Mouse (Mus musculus) cerebellum, postnatal 10 days (tissue): ENCODE measurements at regions not wholly inside any gene's neighbourhood (a gene's known extent, or its start where the extent isn't known, plus 50 kb on each side); places are given as distances from the start of the nearest gene placed in this dataset.

Source experiments
- DNase-seq, 2 experiments: peaks; one replicate each; pipeline ENCODE4 v3.0.0; 2021; ENCODE audit warnings: mixed read lengths in 2 of 2

- DNase-seq = no peak
Measured at GRCm38 (mm10) chr8:8562268-8562667, 98.8 kb downstream of the Efnb2 start.

GRCm38 (mm10) chr8:8558050-8558449 is 103.0 kb downstream of the Efnb2 start:
- no peak for DNase-seq

GRCm38 (mm10) chr8:8556152-8556551 is 104.9 kb downstream of the Efnb2 start:
- no peak for DNase-seq

- DNase-seq = no peak
Measured at GRCm38 (mm10) chr8:8554691-8555090, 106.4 kb downstream of the Efnb2 start.

GRCm38 (mm10) chr8:8552779-8553178 is 108.3 kb downstream of the Efnb2 start:
- DNase-seq = peak; percentile 92

- no peak for DNase-seq
Measured at GRCm38 (mm10) chr8:8536626-8537025, 124.4 kb downstream of the Efnb2 start.

- no peak for DNase-seq
Measured at GRCm38 (mm10) chr8:8534787-8535186, 126.3 kb downstream of the Efnb2 start.

- no peak for DNase-seq
Measured at GRCm38 (mm10) chr8:8532907-8533306, 128.1 kb downstream of the Efnb2 start.

- no peak for DNase-seq
Measured at GRCm38 (mm10) chr8:8530540-8530939, 130.5 kb downstream of the Efnb2 start.

- no peak for DNase-seq
Measured at GRCm38 (mm10) chr8:8521532-8521931, 139.5 kb downstream of the Efnb2 start.

- DNase-seq = no peak
Measured at GRCm38 (mm10) chr8:8519772-8520191, 141.3 kb downstream of the Efnb2 start.

- no peak for DNase-seq
Measured at GRCm38 (mm10) chr8:8517599-8517998, 143.4 kb downstream of the Efnb2 start.

- DNase-seq = no peak
Measured at GRCm38 (mm10) chr8:8516272-8516671, 144.8 kb downstream of the Efnb2 start.

- DNase-seq = no peak
Measured at GRCm38 (mm10) chr8:8499921-8500320, 161.1 kb downstream of the Efnb2 start.

GRCm38 (mm10) chr8:8498753-8499152 is 162.3 kb downstream of the Efnb2 start:
- no peak for DNase-seq

GRCm38 (mm10) chr8:8495472-8495871 is 165.6 kb downstream of the Efnb2 start:
- DNase-seq = no peak

GRCm38 (mm10) chr8:8494281-8494680 is 166.8 kb downstream of the Efnb2 start:
- DNase-seq = no peak

GRCm38 (mm10) chr8:8491908-8492307 is 169.1 kb downstream of the Efnb2 start:
- DNase-seq = no peak

GRCm38 (mm10) chr8:8489784-8490183 is 171.3 kb downstream of the Efnb2 start:
- peak in 1 of 2 experiments; percentile 20 for DNase-seq

GRCm38 (mm10) chr8:8488695-8489571 is 172.1 kb downstream of the Efnb2 start:
- DNase-seq = peak; percentile 94 to 98

- no peak for DNase-seq
Measured at GRCm38 (mm10) chr8:8488191-8488694, 172.8 kb downstream of the Efnb2 start.

- DNase-seq = no peak
Measured at GRCm38 (mm10) chr8:8487706-8488105, 173.3 kb downstream of the Efnb2 start.

GRCm38 (mm10) chr8:8486866-8487265 is 174.2 kb downstream of the Efnb2 start:
- DNase-seq = peak; percentile 28 to 54

- DNase-seq = no peak
Measured at GRCm38 (mm10) chr8:8485252-8485651, 175.8 kb downstream of the Efnb2 start.
